Comparison of ENCODE assay signal across 8 mouse cellular contexts in genomic region chr7:127801010-127801621, GRCm38 (mm10). TPM values are rescaled to one million over a fixed set of nuclear protein-coding genes. Genes with fewer than 3 reads are reported as not detected.
A peak's percentile ranks its signal among the peaks of the same experiment; 100 is the strongest.
DNase-seq lines count a peak whose midpoint lies in the region; ATAC-seq lines count a peak whose summit lies in the region.

No protein-coding gene starts in this region.

- no peak for DNase-seq in neural tube, embryonic 10.5 days (ENCODE audit: extremely low spot score, low spot score)
- no peak for DNase-seq in hindbrain, embryonic 14.5 days (ENCODE audit: low spot score)
- no peak for DNase-seq in thymus, postnatal 36 days
- DNase-seq in layer of hippocampus, postnatal 36 days = no peak

- no peak overlapping the region for H3K27ac ChIP-seq in neural tube, embryonic 12.5 days
- no peak overlapping the region for H3K27ac ChIP-seq in hindbrain, embryonic 14.5 days
- no peak overlapping the region for H3K27ac ChIP-seq in midbrain, embryonic 13.5 days

- peaks cover 81% of the 10 kb centered on the region for H3K36me3 ChIP-seq in erythroblast, embryonic 14.5 days (ENCODE audit: control insufficient read depth)
- peaks cover 58% of the 10 kb centered on the region for H3K36me3 ChIP-seq in neural tube, embryonic 12.5 days
- H3K36me3 ChIP-seq in hindbrain, embryonic 14.5 days (replicated peaks; ENCODE audit: control insufficient read depth, insufficient read depth) = peaks cover 61% of the 10 kb centered on the region
- H3K36me3 ChIP-seq in midbrain, embryonic 13.5 days = peaks cover 76% of the 10 kb centered on the region

- H3K9ac ChIP-seq in neural tube, embryonic 12.5 days = no peak overlapping the region
- no peak overlapping the region for H3K9ac ChIP-seq in hindbrain, embryonic 14.5 days
- H3K9ac ChIP-seq in midbrain, embryonic 13.5 days (replicated peaks) = no peak overlapping the region

- H3K4me1 ChIP-seq in erythroblast, embryonic 14.5 days (ENCODE audit: control insufficient read depth) = peaks cover 48% of the 10 kb centered on the region
- no peaks in the 10 kb centered on the region for H3K4me1 ChIP-seq in neural tube, embryonic 12.5 days
- 0 out of 2 replicates have a peak, but pooled peaks cover 5% of the 10 kb centered on the region for H3K4me1 ChIP-seq in hindbrain, embryonic 14.5 days (replicated peaks; ENCODE audit: control insufficient read depth, insufficient read depth, low read length)
- peaks cover 8% of the 10 kb centered on the region; the same call in 1 of the 2 replicates for H3K4me1 ChIP-seq in midbrain, embryonic 13.5 days (replicated peaks)

- peak overlapping the region; percentile 40 for H3K4me3 ChIP-seq in erythroblast, embryonic 14.5 days (replicated peaks)
- no peak overlapping the region for H3K4me3 ChIP-seq in neural tube, embryonic 12.5 days
- H3K4me3 ChIP-seq in hindbrain, embryonic 14.5 days (replicated peaks; ENCODE audit: low read length) = no peak overlapping the region
- 0 out of 2 replicates have a peak overlapping the region, but pooled peaks have one; percentile 0 for H3K4me3 ChIP-seq in midbrain, embryonic 13.5 days (replicated peaks)

- no peaks in the 10 kb centered on the region for H3K9me3 ChIP-seq in erythroblast, embryonic 14.5 days (ENCODE audit: control insufficient read depth, low read length)
- H3K9me3 ChIP-seq in neural tube, embryonic 12.5 days = no peaks in the 10 kb centered on the region
- no peaks in the 10 kb centered on the region for H3K9me3 ChIP-seq in hindbrain, embryonic 14.5 days (ENCODE audit: control insufficient read depth, low read length)
- H3K9me3 ChIP-seq in midbrain, embryonic 13.5 days = no peaks in the 10 kb centered on the region

- H3K4me2 ChIP-seq in neural tube, embryonic 12.5 days (replicated peaks) = 0 out of 2 replicates have a peak overlapping the region, but pooled peaks have one; percentile 39
- H3K4me2 ChIP-seq in hindbrain, embryonic 14.5 days (replicated peaks) = peak overlapping the region; percentile 24; the same call in 1 of the 2 replicates
- peak overlapping the region; percentile 14; the same call in 1 of the 2 replicates for H3K4me2 ChIP-seq in midbrain, embryonic 13.5 days (replicated peaks)

- no peaks in the 10 kb centered on the region for H3K27me3 ChIP-seq in erythroblast, embryonic 14.5 days (ENCODE audit: control insufficient read depth)
- H3K27me3 ChIP-seq in neural tube, embryonic 12.5 days (replicated peaks) = no peaks in the 10 kb centered on the region
- H3K27me3 ChIP-seq in hindbrain, embryonic 14.5 days (ENCODE audit: control insufficient read depth, insufficient read depth, low read length) = no peaks in the 10 kb centered on the region
- H3K27me3 ChIP-seq in midbrain, embryonic 13.5 days = no peaks in the 10 kb centered on the region

- WGBS in neural tube, embryonic 12.5 days = 90% methylated on average over 8 of the region's 8 CpGs
- WGBS in hindbrain, embryonic 14.5 days = 91% methylated on average over 8 of the region's 8 CpGs
- 91% methylated on average over 8 of the region's 8 CpGs for WGBS in midbrain, embryonic 13.5 days

- ATAC-seq in erythroblast, adult 5-6 weeks (replicated peaks; ENCODE audit: low FRiP score, poor library complexity, severe bottlenecking) = no peak
- no peak for ATAC-seq in neural tube, embryonic 12.5 days (ENCODE audit: low FRiP score, low read depth)
- ATAC-seq in hindbrain, embryonic 14.5 days (ENCODE audit: low FRiP score) = 0 out of 2 replicates have a peak, but pooled peaks have one; percentile 1
- no peak; the same call in 1 of the 2 replicates for ATAC-seq in midbrain, embryonic 13.5 days

RNA-seq across cellular contexts. Expression of gene Hsd3b7, which starts 0.7 kb away (rescaled TPM):
- polyA plus RNA-seq in erythroblast, embryonic 14.5 days (2012) = 0.43 and 0.50 TPM in 2 replicates
- total RNA-seq in erythroblast, adult 5-6 weeks (2015; ENCODE audit: low replicate concordance) = 2.7 and 9.2 TPM in 2 replicates
- 3.8 and 4.3 TPM in 2 replicates for total RNA-seq in erythroblast, adult 5-6 weeks (2017; ENCODE audit: low replicate concordance)
- 7.8 and 9.0 TPM in 2 replicates for polyA plus RNA-seq in neural tube, embryonic 12.5 days (2016; fragmentation: Nextera tagmentation; extraction: Ambion mirVana)
- polyA plus RNA-seq in hindbrain, embryonic 14.5 days (2014; fragmentation: Nextera tagmentation; extraction: Ambion mirVana) = 10.6 and 11.0 TPM in 2 replicates
- 8.6 and 9.2 TPM in 2 replicates for polyA plus RNA-seq in midbrain, embryonic 13.5 days (2015; fragmentation: Nextera tagmentation; extraction: Ambion mirVana)
- 1 to 10 TPM; 8.3 to 8.6 TPM for total RNA-seq in layer of hippocampus, postnatal 36 days (2021)

RNA-seq across cellular contexts. Expression of gene Gm49388, which starts 15.7 kb away (rescaled TPM):
- polyA plus RNA-seq in erythroblast, embryonic 14.5 days (2012) = 0.39 TPM in 1 of 2 replicates, not detected in the other
- 7.5 TPM in 1 of 2 replicates, not detected in the other for total RNA-seq in erythroblast, adult 5-6 weeks (2015; ENCODE audit: low replicate concordance)
- total RNA-seq in erythroblast, adult 5-6 weeks (2017; ENCODE audit: low replicate concordance) = 2.0 and 5.3 TPM in 2 replicates
- not detected in 2 replicates for polyA plus RNA-seq in neural tube, embryonic 12.5 days (2016; fragmentation: Nextera tagmentation; extraction: Ambion mirVana)
- polyA plus RNA-seq in hindbrain, embryonic 14.5 days (2014; fragmentation: Nextera tagmentation; extraction: Ambion mirVana) = not detected in 2 replicates
- not detected in 2 replicates for polyA plus RNA-seq in midbrain, embryonic 13.5 days (2015; fragmentation: Nextera tagmentation; extraction: Ambion mirVana)
- total RNA-seq in layer of hippocampus, postnatal 36 days (2021) = 1 to 10 TPM; 2.4 to 2.9 TPM

RNA-seq across cellular contexts. Expression of gene Stx4a, which starts 23.0 kb away (rescaled TPM):
- polyA plus RNA-seq in erythroblast, embryonic 14.5 days (2012) = 1.4 and 1.5 TPM in 2 replicates
- total RNA-seq in erythroblast, adult 5-6 weeks (2015; ENCODE audit: low replicate concordance) = 9.8 and 24.9 TPM in 2 replicates
- 17.0 and 17.9 TPM in 2 replicates for total RNA-seq in erythroblast, adult 5-6 weeks (2017; ENCODE audit: low replicate concordance)
- 19.2 and 19.3 TPM in 2 replicates for polyA plus RNA-seq in neural tube, embryonic 12.5 days (2016; fragmentation: Nextera tagmentation; extraction: Ambion mirVana)
- polyA plus RNA-seq in hindbrain, embryonic 14.5 days (2014; fragmentation: Nextera tagmentation; extraction: Ambion mirVana) = 9.6 and 10.6 TPM in 2 replicates
- polyA plus RNA-seq in midbrain, embryonic 13.5 days (2015; fragmentation: Nextera tagmentation; extraction: Ambion mirVana) = 15.6 and 24.1 TPM in 2 replicates
- 10 to 100 TPM; 64.3 to 64.7 TPM for total RNA-seq in layer of hippocampus, postnatal 36 days (2021)

RNA-seq across cellular contexts. Expression of gene Stx1b, which starts 23.2 kb away (rescaled TPM):
- 0.01 TPM in 1 of 2 replicates, not detected in the other for polyA plus RNA-seq in erythroblast, embryonic 14.5 days (2012)
- not detected in 2 replicates for total RNA-seq in erythroblast, adult 5-6 weeks (2015; ENCODE audit: low replicate concordance)
- not detected in 2 replicates for total RNA-seq in erythroblast, adult 5-6 weeks (2017; ENCODE audit: low replicate concordance)
- polyA plus RNA-seq in neural tube, embryonic 12.5 days (2016; fragmentation: Nextera tagmentation; extraction: Ambion mirVana) = 19.0 and 19.2 TPM in 2 replicates
- polyA plus RNA-seq in hindbrain, embryonic 14.5 days (2014; fragmentation: Nextera tagmentation; extraction: Ambion mirVana) = 59.7 and 66.2 TPM in 2 replicates
- polyA plus RNA-seq in midbrain, embryonic 13.5 days (2015; fragmentation: Nextera tagmentation; extraction: Ambion mirVana) = 33.3 and 34.2 TPM in 2 replicates
- total RNA-seq in layer of hippocampus, postnatal 36 days (2021) = 100 to 1,000 TPM; 342 to 346 TPM

RNA-seq across cellular contexts. Expression of gene Setd1a, which starts 24.6 kb away (rescaled TPM):
- polyA plus RNA-seq in erythroblast, embryonic 14.5 days (2012) = 4.7 and 6.0 TPM in 2 replicates
- 3.8 and 18.2 TPM in 2 replicates for total RNA-seq in erythroblast, adult 5-6 weeks (2015; ENCODE audit: low replicate concordance)
- total RNA-seq in erythroblast, adult 5-6 weeks (2017; ENCODE audit: low replicate concordance) = 8.9 and 11.3 TPM in 2 replicates
- polyA plus RNA-seq in neural tube, embryonic 12.5 days (2016; fragmentation: Nextera tagmentation; extraction: Ambion mirVana) = 20.3 and 22.5 TPM in 2 replicates
- 18.7 and 19.1 TPM in 2 replicates for polyA plus RNA-seq in hindbrain, embryonic 14.5 days (2014; fragmentation: Nextera tagmentation; extraction: Ambion mirVana)
- polyA plus RNA-seq in midbrain, embryonic 13.5 days (2015; fragmentation: Nextera tagmentation; extraction: Ambion mirVana) = 19.7 and 22.7 TPM in 2 replicates
- total RNA-seq in layer of hippocampus, postnatal 36 days (2021) = 10 to 100 TPM; 46.2 to 46.9 TPM

Comparison
In these comparisons a context has a peak if more than half of its experiments do, and no peak if none do; other contexts are left out.
1. H3K4me3 ChIP-seq: peak in erythroblast, embryonic 14.5 days (single experiment) and midbrain, embryonic 13.5 days (single experiment); none in neural tube, embryonic 12.5 days (single experiment) and hindbrain, embryonic 14.5 days (single experiment).
2. Peak in every context shown above with its lines, with median percentiles within 50 percentile points of each other: H3K4me2 ChIP-seq.